Mouse (Mus musculus): ENCODE measurements around the gene Lsmem1. TPM values are rescaled to one million over a fixed set of nuclear protein-coding genes. Genes with fewer than 3 reads are reported as not detected.
"Not testable (repeated sequence)": the region's sequence is repeated elsewhere in the genome, so short reads cannot be mapped to it uniquely, and the experiment has no call there.

The Lsmem1 gene
- polyA plus RNA-seq, 1 experiment from 2014 or later, result not detected

GRCm38 (mm10) chr12:40199795-40200402, 609 bp upstream of the Lsmem1 start:
- Histone ChIP-seq H3K4me1 (ENCODE audit: control insufficient read depth, insufficient read depth, low read length) (no peaks in the 10 kb centered on the region), H3K4me3 (ENCODE audit: low read depth, low read length) (no peak overlapping the region), H3K27me3 (ENCODE audit: control insufficient read depth, insufficient read depth, low read depth, low read length) (no peaks in the 10 kb centered on the region), H3K9ac (ENCODE audit: low read depth, low read length) (no peak overlapping the region), H3K4me2 (ENCODE audit: low read length) (no peak overlapping the region), H3K9me3 (replicated peaks; ENCODE audit: control insufficient read depth, low read length, poor library complexity, severe bottlenecking) (no peaks in the 10 kb centered on the region), H3K27ac (ENCODE audit: low read length) (no peak overlapping the region), H3K36me3 (ENCODE audit: control insufficient read depth, insufficient read depth, low read length) (peaks cover 8% of the 10 kb centered on the region; the same call in 1 of the 2 replicates)
- WGBS, result 51% methylated on average over 7 of the region's 7 CpGs
- ATAC-seq, result 0 out of 2 replicates have a peak, but pooled peaks have one; percentile 8

GRCm38 (mm10) chr12:40198427-40198826, 863 bp downstream of the Lsmem1 start:
- no peaks in the 10 kb centered on the region for H3K4me1 ChIP-seq (ENCODE audit: control insufficient read depth, insufficient read depth, low read length)
- no peak overlapping the region for H3K4me2 ChIP-seq (ENCODE audit: low read length)
- no peak for ATAC-seq
- WGBS, result 84% methylated on average over 9 of the region's 9 CpGs
- no peak overlapping the region for H3K9ac ChIP-seq (ENCODE audit: low read depth, low read length)
- H3K4me3 ChIP-seq (ENCODE audit: low read depth, low read length), result no peak overlapping the region
- H3K36me3 ChIP-seq (ENCODE audit: control insufficient read depth, insufficient read depth, low read length), result no peaks in the 10 kb centered on the region
- H3K9me3 ChIP-seq (replicated peaks; ENCODE audit: control insufficient read depth, low read length, poor library complexity, severe bottlenecking), result no peaks in the 10 kb centered on the region
- H3K27ac ChIP-seq (ENCODE audit: low read length), result no peak overlapping the region
- no peaks in the 10 kb centered on the region for H3K27me3 ChIP-seq (ENCODE audit: control insufficient read depth, insufficient read depth, low read depth, low read length)

GRCm38 (mm10) chr12:40198019-40198418, 1.3 kb downstream of the Lsmem1 start:
- H3K9ac ChIP-seq (ENCODE audit: low read depth, low read length), result no peak overlapping the region
- H3K9me3 ChIP-seq (replicated peaks; ENCODE audit: control insufficient read depth, low read length, poor library complexity, severe bottlenecking), result no peaks in the 10 kb centered on the region
- no peak for ATAC-seq
- no peak overlapping the region for H3K4me3 ChIP-seq (ENCODE audit: low read depth, low read length)
- no peak overlapping the region for H3K27ac ChIP-seq (ENCODE audit: low read length)
- H3K36me3 ChIP-seq (ENCODE audit: control insufficient read depth, insufficient read depth, low read length), result no peaks in the 10 kb centered on the region
- no peaks in the 10 kb centered on the region for H3K4me1 ChIP-seq (ENCODE audit: control insufficient read depth, insufficient read depth, low read length)
- H3K27me3 ChIP-seq (ENCODE audit: control insufficient read depth, insufficient read depth, low read depth, low read length), result no peaks in the 10 kb centered on the region
- 95% methylated on average over 5 of the region's 5 CpGs for WGBS
- no peak overlapping the region for H3K4me2 ChIP-seq (ENCODE audit: low read length)

- Histone ChIP-seq H3K36me3 (ENCODE audit: control insufficient read depth, insufficient read depth, low read length) (no peaks in the 10 kb centered on the region), H3K4me3 (ENCODE audit: low read depth, low read length) (no peak overlapping the region), H3K4me2 (ENCODE audit: low read length) (no peak overlapping the region), H3K9ac (ENCODE audit: low read depth, low read length) (no peak overlapping the region), H3K9me3 (replicated peaks; ENCODE audit: control insufficient read depth, low read length, poor library complexity, severe bottlenecking) (no peaks in the 10 kb centered on the region), H3K27ac (ENCODE audit: low read length) (no peak overlapping the region), H3K27me3 (ENCODE audit: control insufficient read depth, insufficient read depth, low read depth, low read length) (no peaks in the 10 kb centered on the region), H3K4me1 (ENCODE audit: control insufficient read depth, insufficient read depth, low read length) (no peaks in the 10 kb centered on the region)
- no peak for ATAC-seq
These were observed 1.8 kb downstream of the Lsmem1 start for GRCm38 (mm10) chr12:40197511-40197910.

- H3K4me3 ChIP-seq (ENCODE audit: low read depth, low read length), result no peak overlapping the region
These were observed 13.8 kb downstream of the Lsmem1 start for GRCm38 (mm10) chr12:40185474-40185873.

GRCm38 (mm10) chr12:40177089-40177488, 22.2 kb downstream of the Lsmem1 start:
- no peaks in the 10 kb centered on the region for H3K36me3 ChIP-seq (ENCODE audit: control insufficient read depth, insufficient read depth, low read length)
- no peak overlapping the region for H3K27ac ChIP-seq (ENCODE audit: low read length)
- no peaks in the 10 kb centered on the region for H3K4me1 ChIP-seq (ENCODE audit: control insufficient read depth, insufficient read depth, low read length)
- no peaks in the 10 kb centered on the region for H3K27me3 ChIP-seq (ENCODE audit: control insufficient read depth, insufficient read depth, low read depth, low read length)
- ATAC-seq, result no peak
- no peak overlapping the region for H3K4me3 ChIP-seq (ENCODE audit: low read depth, low read length)
- 65% methylated on average over 6 of the region's 6 CpGs for WGBS
- no peak overlapping the region for H3K4me2 ChIP-seq (ENCODE audit: low read length)
- H3K9me3 ChIP-seq (replicated peaks; ENCODE audit: control insufficient read depth, low read length, poor library complexity, severe bottlenecking), result 0 out of 2 replicates have a peak, but pooled peaks cover 3% of the 10 kb centered on the region
- H3K9ac ChIP-seq (ENCODE audit: low read depth, low read length), result no peak overlapping the region

More at GRCm38 (mm10) chr12:40185474-40185873, 13.8 kb downstream of the Lsmem1 start:
- H3K9me3 ChIP-seq (replicated peaks; ENCODE audit: control insufficient read depth, low read length, poor library complexity, severe bottlenecking), result 0 out of 2 replicates have a peak, but pooled peaks cover 3% of the 10 kb centered on the region
- H3K4me1 ChIP-seq (ENCODE audit: control insufficient read depth, insufficient read depth, low read length), result no peaks in the 10 kb centered on the region
- ATAC-seq, result no peak
- no peaks in the 10 kb centered on the region for H3K36me3 ChIP-seq (ENCODE audit: control insufficient read depth, insufficient read depth, low read length)
- no peak overlapping the region for H3K27ac ChIP-seq (ENCODE audit: low read length)
- H3K27me3 ChIP-seq (ENCODE audit: control insufficient read depth, insufficient read depth, low read depth, low read length), result no peaks in the 10 kb centered on the region
- WGBS, result 96% methylated on average over 3 of the region's 3 CpGs
- H3K4me2 ChIP-seq (ENCODE audit: low read length), result no peak overlapping the region
- no peak overlapping the region for H3K9ac ChIP-seq (ENCODE audit: low read depth, low read length)

GRCm38 (mm10) chr12:40176158-40176557, 23.1 kb downstream of the Lsmem1 start:
- no peak for ATAC-seq
- Histone ChIP-seq H3K9me3 (replicated peaks; ENCODE audit: control insufficient read depth, low read length, poor library complexity, severe bottlenecking) (0 out of 2 replicates have a peak, but pooled peaks cover 3% of the 10 kb centered on the region), H3K27ac (ENCODE audit: low read length) (no peak overlapping the region), H3K4me2 (ENCODE audit: low read length) (no peak overlapping the region), H3K4me1 (ENCODE audit: control insufficient read depth, insufficient read depth, low read length) (no peaks in the 10 kb centered on the region), H3K27me3 (ENCODE audit: control insufficient read depth, insufficient read depth, low read depth, low read length) (no peaks in the 10 kb centered on the region), H3K4me3 (ENCODE audit: low read depth, low read length) (no peak overlapping the region), H3K9ac (ENCODE audit: low read depth, low read length) (no peak overlapping the region), H3K36me3 (ENCODE audit: control insufficient read depth, insufficient read depth, low read length) (no peaks in the 10 kb centered on the region)
- WGBS, result 75% methylated on average over 2 of the region's 2 CpGs

- H3K27ac ChIP-seq (ENCODE audit: low read length); H3K4me3 ChIP-seq (ENCODE audit: low read depth, low read length); H3K4me2 ChIP-seq (ENCODE audit: low read length); H3K36me3 ChIP-seq (ENCODE audit: control insufficient read depth, insufficient read depth, low read length); H3K9me3 ChIP-seq (replicated peaks; ENCODE audit: control insufficient read depth, low read length, poor library complexity, severe bottlenecking); H3K9ac ChIP-seq (ENCODE audit: low read depth, low read length); ATAC-seq; H3K4me1 ChIP-seq (ENCODE audit: control insufficient read depth, insufficient read depth, low read length); H3K27me3 ChIP-seq (ENCODE audit: control insufficient read depth, insufficient read depth, low read depth, low read length): not testable (repeated sequence)
- WGBS, result 60% methylated on average over 1 of the region's 1 CpGs
These were observed 24.1 kb downstream of the Lsmem1 start for GRCm38 (mm10) chr12:40175171-40175570.

- Histone ChIP-seq H3K27me3 (ENCODE audit: control insufficient read depth, insufficient read depth, low read depth, low read length) (no peaks in the 10 kb centered on the region), H3K9ac (ENCODE audit: low read depth, low read length) (no peak overlapping the region), H3K4me3 (ENCODE audit: low read depth, low read length) (no peak overlapping the region), H3K4me1 (ENCODE audit: control insufficient read depth, insufficient read depth, low read length) (no peaks in the 10 kb centered on the region), H3K27ac (ENCODE audit: low read length) (no peak overlapping the region), H3K36me3 (ENCODE audit: control insufficient read depth, insufficient read depth, low read length) (no peaks in the 10 kb centered on the region), H3K9me3 (replicated peaks; ENCODE audit: control insufficient read depth, low read length, poor library complexity, severe bottlenecking) (no peaks in the 10 kb centered on the region), H3K4me2 (ENCODE audit: low read length) (no peak overlapping the region)
- 93% methylated on average over 2 of the region's 2 CpGs for WGBS
- no peak for ATAC-seq
These were observed 27.7 kb downstream of the Lsmem1 start for GRCm38 (mm10) chr12:40171637-40172036.

All from midbrain, embryonic 16.5 days (tissue).